Mouse (Mus musculus) limb, embryonic 12.5 days (tissue): ENCODE results near the gene Gria2. TPM values are rescaled to one million over a fixed set of nuclear protein-coding genes. Genes with fewer than 3 reads are reported as not detected.

Experiments
- ATAC-seq: fragments of 200-750 bp; cut with Nextera tagmentation; 2 replicates; pipeline ENCODE4 v1.8.0; 2017; ENCODE audit warnings: low read depth, moderate TSS enrichment; ENCODE audit not compliant: insufficient number of reproducible peaks, insufficient read depth, low FRiP score, low TSS enrichment
- H3K27ac ChIP-seq: fragments of 300-500 bp; sonication (generic); 2 replicates; pipeline ENCODE4 v1.5.1; 2016; ENCODE audit warnings: mild to moderate bottlenecking, moderate library complexity
- H3K27me3 ChIP-seq: fragments of 300-500 bp; sonication (generic); 2 replicates; pipeline ENCODE4 v1.6.1; 2016; ENCODE audit warnings: mild to moderate bottlenecking, moderate library complexity
- H3K36me3 ChIP-seq: fragments of 300-500 bp; sonication (generic); 2 replicates; pipeline ENCODE4 v1.6.1; 2016; ENCODE audit warnings: mild to moderate bottlenecking, moderate library complexity
- H3K4me1 ChIP-seq: fragments of 300-500 bp; sonication (generic); replicated peaks from 2 replicates; pipeline ENCODE4 v1.6.1; 2016
- H3K4me2 ChIP-seq: fragments of 300-500 bp; sonication (generic); 2 replicates; pipeline ENCODE4 v1.6.1; 2016; ENCODE audit warnings: mild to moderate bottlenecking, moderate library complexity
- H3K4me3 ChIP-seq: fragments of 300-500 bp; sonication (generic); replicated peaks from 2 replicates; pipeline ENCODE4 v1.5.1; 2016; ENCODE audit warnings: mild to moderate bottlenecking
- H3K9ac ChIP-seq: fragments of 300-500 bp; sonication (generic); replicated peaks from 2 replicates; pipeline ENCODE4 v1.6.1; 2016; ENCODE audit warnings: mild to moderate bottlenecking, moderate library complexity
- H3K9me3 ChIP-seq: fragments of 300-500 bp; sonication (generic); 2 replicates; pipeline ENCODE4 v1.6.1; 2016; ENCODE audit warnings: mild to moderate bottlenecking, moderate library complexity
- WGBS: fragments of 180-500 bp; shearing (Covaris S2); methylation state at CpG from one replicate; pipeline ENCODE4 v1.1.7; 2016; 5-methylcytosine and 5-hydroxymethylcytosine counted together
- polyA plus RNA-seq: library from polyadenylated mRNA; unstranded; fragments of >200 nt; fragmentation: Nextera tagmentation; extraction: Ambion mirVana; gene quantifications from 2 replicates; pipeline ENCODE4 v1.2.1, GENCODE M21; 2016

Gene Gria2
- polyA plus RNA-seq: 2.9 and 3.5 TPM in 2 replicates

DNA sequence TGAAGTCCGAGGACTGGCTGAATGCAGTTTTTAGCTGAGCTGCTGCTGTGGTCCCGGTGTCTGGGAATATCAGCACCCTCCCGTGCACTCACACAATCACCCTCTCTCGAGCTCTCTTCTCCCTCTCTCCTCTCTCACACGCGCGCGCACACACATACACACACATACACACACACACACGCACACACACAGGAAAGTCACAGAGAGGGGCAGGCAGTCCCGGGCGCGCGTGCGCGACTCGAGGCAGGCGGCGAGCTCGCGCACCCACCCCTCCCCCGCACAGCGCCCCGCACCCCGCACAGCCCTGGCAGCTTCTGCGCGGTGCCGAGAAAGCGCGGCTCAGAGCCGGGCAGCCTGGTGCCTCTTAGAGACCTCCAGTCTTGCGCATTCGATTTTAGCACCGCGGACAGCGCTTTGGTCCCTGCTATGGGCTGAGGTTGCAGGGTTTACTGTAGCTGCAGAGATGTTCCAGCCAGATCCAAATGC lies at the start of gene Gria2:
Gria2 (minus strand) TSS at position 240 of the 486 bp plus-strand sequence.
- ATAC-seq: peak; percentile 91
- Histone ChIP-seq H3K27ac (no peak within 1 kb of the TSS), H3K27me3 (peaks cover 29% of the 10 kb centered on the region), H3K36me3 (no peaks in the 10 kb centered on the region), H3K9me3 (no peaks in the 10 kb centered on the region), H3K4me2 (peak within 1 kb of the TSS; percentile 94), H3K9ac (no peak within 1 kb of the TSS), H3K4me3 (peak within 1 kb of the TSS; percentile 47), H3K4me1 (peaks cover 23% of the 10 kb centered on the region)
- WGBS: under 1% methylated on average over 35 of the region's 35 CpGs

GRCm38 (mm10) chr3:80850947-80851346 lies 48.3 kb upstream of the Gria2 start:
- Histone ChIP-seq H3K4me3 (no peak overlapping the region), H3K4me2 (no peak overlapping the region), H3K9ac (no peak overlapping the region), H3K9me3 (no peaks in the 10 kb centered on the region), H3K27ac (no peak overlapping the region), H3K4me1 (no peaks in the 10 kb centered on the region), H3K36me3 (peaks cover 9% of the 10 kb centered on the region; the same call in 1 of the 2 replicates), H3K27me3 (no peaks in the 10 kb centered on the region)
- no peak for ATAC-seq
- 87% methylated on average over 10 of the region's 10 CpGs for WGBS

DNA sequence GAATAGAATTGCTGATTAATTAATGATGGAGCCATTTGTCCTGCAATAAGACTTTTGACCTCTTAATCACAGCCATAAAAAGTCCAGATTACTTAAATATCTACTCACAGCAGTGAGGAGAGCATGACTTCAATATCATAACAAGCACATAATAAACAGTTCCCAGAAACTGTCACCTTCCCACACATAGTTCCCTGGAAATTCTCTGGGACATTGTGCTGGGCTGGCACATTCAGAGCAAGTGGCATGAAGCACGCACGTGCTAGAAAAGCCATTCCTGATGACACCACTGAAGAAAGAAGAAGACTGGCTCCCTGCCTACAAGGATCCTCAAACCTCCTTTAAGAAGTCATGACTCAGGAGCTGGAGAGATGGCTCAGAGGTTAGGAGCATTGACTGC lies 43.0 kb upstream of the Gria2 start:
- no peak for ATAC-seq
- H3K27me3 ChIP-seq: no peaks in the 10 kb centered on the region
- WGBS: 62% methylated on average over 2 of the region's 2 CpGs
- H3K4me1 ChIP-seq: no peaks in the 10 kb centered on the region; the same call in 1 of the 2 replicates
- 0 out of 2 replicates have a peak, but pooled peaks cover under 1% of the 10 kb centered on the region for H3K36me3 ChIP-seq
- no peaks in the 10 kb centered on the region for H3K9me3 ChIP-seq
- no peak overlapping the region for H3K4me2 ChIP-seq
- no peak overlapping the region for H3K4me3 ChIP-seq
- H3K27ac ChIP-seq: no peak overlapping the region
- no peak overlapping the region for H3K9ac ChIP-seq

- no peak overlapping the region for H3K9ac ChIP-seq
- no peaks in the 10 kb centered on the region for H3K36me3 ChIP-seq
- peaks cover 20% of the 10 kb centered on the region for H3K4me1 ChIP-seq
- no peak overlapping the region; the same call in 1 of the 2 replicates for H3K4me2 ChIP-seq
- peak; percentile 55; the same call in 1 of the 2 replicates for ATAC-seq
- 31% methylated on average over 5 of the region's 5 CpGs for WGBS
- no peaks in the 10 kb centered on the region for H3K9me3 ChIP-seq
- H3K4me3 ChIP-seq: no peak overlapping the region
- peak overlapping the region; percentile 66 for H3K27ac ChIP-seq
- H3K27me3 ChIP-seq: no peaks in the 10 kb centered on the region
These were observed 37.2 kb upstream of the Gria2 start for GRCm38 (mm10) chr3:80839845-80840244.

DNA sequence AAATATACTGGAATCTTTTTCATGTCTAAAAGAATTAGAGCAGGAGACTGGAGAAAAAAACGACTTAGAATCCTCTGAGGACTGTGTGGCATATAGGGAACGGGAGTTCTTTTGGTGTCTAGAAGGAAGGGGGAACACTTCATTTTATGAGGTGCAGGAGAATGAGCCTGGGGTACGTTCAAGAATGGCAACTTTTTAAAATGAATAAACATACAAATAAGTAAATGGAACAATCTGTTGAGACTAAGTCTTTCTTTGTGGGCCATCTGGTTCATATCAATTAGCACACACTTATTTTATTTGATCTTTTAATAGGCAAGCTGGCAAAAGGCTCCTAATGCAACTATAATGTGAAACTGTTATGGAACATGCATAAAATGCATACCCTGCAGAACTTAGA lies 34.9 kb upstream of the Gria2 start:
- H3K27ac ChIP-seq: no peak overlapping the region
- no peaks in the 10 kb centered on the region for H3K27me3 ChIP-seq
- H3K36me3 ChIP-seq: no peaks in the 10 kb centered on the region
- H3K4me1 ChIP-seq: peaks cover 20% of the 10 kb centered on the region
- H3K9ac ChIP-seq: no peak overlapping the region
- H3K9me3 ChIP-seq: no peaks in the 10 kb centered on the region
- peak; percentile 83 for ATAC-seq
- no peak overlapping the region for H3K4me2 ChIP-seq
- no peak overlapping the region for H3K4me3 ChIP-seq
- 8% methylated on average over 3 of the region's 3 CpGs for WGBS

DNA sequence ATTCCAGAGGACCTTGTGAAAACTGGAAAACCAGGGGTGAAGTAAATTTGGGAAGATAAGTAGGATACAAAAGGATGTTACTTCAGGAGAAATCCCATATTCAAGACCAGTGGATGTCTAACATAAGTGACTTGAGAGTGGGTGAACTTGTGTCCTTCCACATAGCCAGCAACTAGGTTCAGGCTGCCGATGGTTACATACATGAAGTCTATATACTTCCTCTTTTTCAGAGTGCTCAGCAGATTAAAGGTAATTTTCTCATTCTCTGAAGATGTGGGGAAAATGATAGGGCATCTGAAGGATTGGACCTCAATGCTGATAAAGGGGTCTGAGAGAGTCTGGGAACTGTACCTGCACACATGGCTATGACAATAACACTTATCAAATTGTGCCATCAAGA lies 21.3 kb upstream of the Gria2 start:
- WGBS: 90% methylated on average over 1 of the region's 1 CpGs

GRCm38 (mm10) chr3:80818619-80819018 lies 16.0 kb upstream of the Gria2 start:
- Histone ChIP-seq H3K4me1 (no peaks in the 10 kb centered on the region), H3K4me3 (no peak overlapping the region), H3K4me2 (no peak overlapping the region), H3K36me3 (no peaks in the 10 kb centered on the region), H3K27me3 (no peaks in the 10 kb centered on the region), H3K27ac (no peak overlapping the region), H3K9me3 (no peaks in the 10 kb centered on the region), H3K9ac (no peak overlapping the region)
- WGBS: 95% methylated on average over 1 of the region's 1 CpGs
- no peak for ATAC-seq

More for the DNA sequence above, 21.3 kb upstream of the Gria2 start:
- H3K36me3 ChIP-seq: no peaks in the 10 kb centered on the region
- no peaks in the 10 kb centered on the region for H3K9me3 ChIP-seq
- no peaks in the 10 kb centered on the region for H3K27me3 ChIP-seq
- no peak overlapping the region for H3K4me3 ChIP-seq
- no peak overlapping the region for H3K27ac ChIP-seq
- H3K4me1 ChIP-seq: no peaks in the 10 kb centered on the region
- no peak for ATAC-seq
- H3K4me2 ChIP-seq: no peak overlapping the region
- no peak overlapping the region for H3K9ac ChIP-seq

GRCm38 (mm10) chr3:80813734-80814133 lies 11.1 kb upstream of the Gria2 start:
- ATAC-seq: no peak
- Histone ChIP-seq H3K4me3 (no peak overlapping the region), H3K4me2 (no peak overlapping the region), H3K27ac (no peak overlapping the region), H3K9ac (no peak overlapping the region), H3K4me1 (no peaks in the 10 kb centered on the region), H3K27me3 (no peaks in the 10 kb centered on the region), H3K36me3 (no peaks in the 10 kb centered on the region), H3K9me3 (no peaks in the 10 kb centered on the region)

GRCm38 (mm10) chr3:80812237-80812636 lies 9.6 kb upstream of the Gria2 start:
- WGBS: 82% methylated on average over 3 of the region's 3 CpGs
- no peak for ATAC-seq
- Histone ChIP-seq H3K4me3 (no peak overlapping the region), H3K9me3 (no peaks in the 10 kb centered on the region), H3K4me2 (no peak overlapping the region), H3K36me3 (no peaks in the 10 kb centered on the region), H3K4me1 (no peaks in the 10 kb centered on the region), H3K27ac (no peak overlapping the region), H3K27me3 (no peaks in the 10 kb centered on the region), H3K9ac (no peak overlapping the region)

GRCm38 (mm10) chr3:80805327-80805726 lies 2.7 kb upstream of the Gria2 start:
- no peak overlapping the region for H3K4me3 ChIP-seq
- H3K9me3 ChIP-seq: no peaks in the 10 kb centered on the region
- H3K9ac ChIP-seq: no peak overlapping the region
- no peak overlapping the region for H3K4me2 ChIP-seq
- no peak overlapping the region for H3K27ac ChIP-seq
- peaks cover 25% of the 10 kb centered on the region for H3K27me3 ChIP-seq
- peaks cover 19% of the 10 kb centered on the region for H3K4me1 ChIP-seq
- no peak for ATAC-seq
- H3K36me3 ChIP-seq: no peaks in the 10 kb centered on the region
- 12% methylated on average over 1 of the region's 1 CpGs for WGBS

DNA sequence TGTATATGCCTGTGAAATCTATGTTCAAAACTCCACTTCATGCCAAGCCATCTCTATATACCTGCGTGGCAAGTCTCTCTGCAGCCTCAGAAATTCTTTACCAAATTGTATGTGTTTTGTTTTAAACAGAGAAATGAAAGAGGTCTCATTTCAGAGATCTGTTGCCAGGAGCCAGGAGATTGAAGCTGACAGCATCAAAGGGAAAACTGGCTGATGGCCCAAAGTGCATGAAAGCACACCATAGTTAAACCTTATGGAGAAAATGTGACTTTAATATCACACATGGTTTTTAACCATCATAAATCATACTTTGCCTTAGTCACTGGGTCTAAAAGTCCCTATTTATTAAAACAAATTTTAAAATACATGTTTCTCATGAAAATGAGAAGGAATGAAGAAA lies 1.2 kb upstream of the Gria2 start:
- Histone ChIP-seq H3K4me3 (no peak overlapping the region), H3K4me1 (peaks cover 23% of the 10 kb centered on the region), H3K36me3 (no peaks in the 10 kb centered on the region), H3K4me2 (no peak overlapping the region), H3K9ac (no peak overlapping the region), H3K27me3 (peaks cover 29% of the 10 kb centered on the region), H3K9me3 (no peaks in the 10 kb centered on the region), H3K27ac (no peak overlapping the region)
- ATAC-seq: no peak
- 65% methylated on average over 1 of the region's 1 CpGs for WGBS

GRCm38 (mm10) chr3:80803211-80803610 lies 576 bp upstream of the Gria2 start:
- H3K27me3 ChIP-seq: peaks cover 29% of the 10 kb centered on the region
- no peak; the same call in 1 of the 2 replicates for ATAC-seq
- no peak overlapping the region for H3K27ac ChIP-seq
- peak overlapping the region; percentile 94 for H3K4me2 ChIP-seq
- H3K9ac ChIP-seq: no peak overlapping the region
- no peaks in the 10 kb centered on the region for H3K9me3 ChIP-seq
- H3K36me3 ChIP-seq: no peaks in the 10 kb centered on the region
- no peak overlapping the region; the same call in 1 of the 2 replicates for H3K4me3 ChIP-seq
- peaks cover 23% of the 10 kb centered on the region for H3K4me1 ChIP-seq
- WGBS: 59% methylated on average over 8 of the region's 8 CpGs
